Mouse (Mus musculus): ENCODE data around the gene Gm14325.
A peak's percentile ranks its signal among the peaks of the same experiment; 100 is the strongest.
"Not testable (repeated sequence)": the region's sequence is repeated elsewhere in the genome, so short reads cannot be mapped to it uniquely, and the experiment has no call there.

The Gm14325 gene

DNA sequence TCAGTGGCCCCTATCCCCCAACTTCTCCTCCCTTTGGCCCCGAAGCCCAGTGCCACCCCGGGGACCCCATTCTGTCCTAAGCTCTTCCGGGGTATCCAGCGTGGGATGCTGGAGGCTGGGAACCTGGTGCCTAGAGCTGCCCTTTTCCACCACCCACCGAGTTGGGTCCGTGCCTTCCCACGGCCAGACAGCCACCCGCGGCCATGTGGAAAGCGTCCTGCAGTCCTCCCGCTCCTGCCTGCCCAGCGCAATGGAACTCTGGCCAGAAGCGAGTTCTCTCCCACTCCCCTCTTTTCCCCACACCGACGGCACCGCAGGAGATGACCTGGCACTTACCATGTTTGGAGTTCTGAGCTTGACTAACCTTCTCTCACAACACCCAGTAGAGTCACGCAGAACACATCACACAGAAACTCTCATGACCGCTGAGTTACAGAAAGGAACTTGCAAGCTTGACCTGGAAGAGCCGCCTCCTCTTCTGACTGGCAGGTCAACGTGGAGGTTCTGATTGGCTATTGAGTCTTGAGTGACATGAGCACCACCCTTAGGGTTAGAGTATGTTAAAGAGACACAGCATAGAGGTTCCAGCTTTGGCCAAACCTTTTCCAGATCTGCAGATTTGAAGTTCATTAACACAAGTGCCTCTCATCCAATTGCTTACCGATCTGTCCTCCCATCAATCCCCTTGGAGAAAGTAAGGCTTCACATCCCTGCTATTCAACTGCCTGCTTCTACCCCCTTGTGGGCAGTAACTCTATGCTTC is at the start of gene Gm14325:
Gene Gm14325, minus strand, starts transcription at position 436 of the 763 bp plus-strand sequence.
- DNase-seq (ENCODE audit: low spot score) = peak; percentile 93

DNA sequence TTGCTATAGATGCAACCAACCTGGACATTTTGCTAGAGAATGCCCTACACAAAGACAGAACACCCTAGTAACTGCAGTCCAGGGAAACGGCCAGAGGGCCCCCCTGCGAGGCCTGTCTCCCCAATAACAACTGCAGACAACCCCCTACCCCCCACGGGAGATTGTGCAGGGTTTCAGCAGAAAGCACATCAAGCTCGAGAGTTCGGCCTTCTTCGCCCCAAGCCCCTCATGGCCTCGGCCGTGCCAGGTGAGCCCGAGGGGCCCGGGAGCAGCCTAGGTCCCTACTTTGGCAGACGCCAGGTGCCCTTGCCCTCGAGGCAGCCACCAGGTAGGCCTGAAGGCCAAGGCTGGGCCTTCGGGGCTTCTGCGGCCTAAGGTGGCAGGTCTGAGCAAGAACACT is 47.6 kb upstream of the Gm14325 start:
- not testable (repeated sequence) for DNase-seq (ENCODE audit: low spot score)

DNA sequence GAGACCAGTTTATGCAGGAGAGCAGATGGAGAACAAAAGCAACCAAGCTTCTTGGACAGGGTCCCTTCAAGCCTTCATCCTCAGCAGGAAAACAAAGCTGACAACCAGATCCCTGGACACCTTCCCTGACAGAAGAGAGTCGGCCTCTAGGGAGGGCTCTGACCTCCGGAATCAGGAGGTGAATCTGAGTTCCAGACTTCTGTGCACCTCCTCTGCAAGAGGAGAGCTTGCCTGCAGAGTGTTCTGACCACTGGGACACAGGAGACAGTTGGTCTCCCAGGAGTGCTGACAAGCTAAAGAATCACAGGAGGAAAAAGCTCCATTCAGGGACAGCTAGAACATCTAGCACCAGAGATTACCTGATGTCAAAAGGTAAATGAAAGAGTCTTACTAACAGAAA is 22.1 kb upstream of the Gm14325 start:
- not testable (repeated sequence) for DNase-seq (ENCODE audit: low spot score)

GRCm38 (mm10) chr2:177843666-177844065 is 3.5 kb upstream of the Gm14325 start:
- not testable (repeated sequence) for DNase-seq (ENCODE audit: low spot score)

DNA sequence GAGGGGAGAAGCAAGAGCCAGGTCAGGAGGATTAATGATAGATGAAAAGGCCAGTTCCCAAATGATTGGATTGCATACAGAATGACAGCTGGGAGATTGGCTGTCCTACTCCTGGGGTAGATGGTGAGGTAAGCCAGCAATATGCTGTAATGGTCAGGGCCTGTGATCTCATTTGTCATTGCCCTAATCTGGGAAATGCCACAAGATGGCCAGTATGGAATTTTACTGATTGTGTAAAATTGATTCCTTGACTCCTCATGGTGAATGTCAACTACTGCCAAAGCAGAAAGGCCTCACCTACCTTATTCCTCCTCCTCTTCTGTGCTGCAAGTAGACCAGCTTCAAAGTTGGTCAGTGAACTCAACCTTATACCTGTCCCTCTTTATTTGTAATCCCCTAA is 3.4 kb downstream of the Gm14325 start:
- not testable (repeated sequence) for DNase-seq (ENCODE audit: low spot score)

GRCm38 (mm10) chr2:177835733-177836536 is 4.2 kb downstream of the Gm14325 start:
- DNase-seq (ENCODE audit: low spot score) = not testable (repeated sequence)

- DNase-seq (ENCODE audit: low spot score) = not testable (repeated sequence)
These were observed 18.2 kb downstream of the Gm14325 start for GRCm38 (mm10) chr2:177821952-177822351.

DNA sequence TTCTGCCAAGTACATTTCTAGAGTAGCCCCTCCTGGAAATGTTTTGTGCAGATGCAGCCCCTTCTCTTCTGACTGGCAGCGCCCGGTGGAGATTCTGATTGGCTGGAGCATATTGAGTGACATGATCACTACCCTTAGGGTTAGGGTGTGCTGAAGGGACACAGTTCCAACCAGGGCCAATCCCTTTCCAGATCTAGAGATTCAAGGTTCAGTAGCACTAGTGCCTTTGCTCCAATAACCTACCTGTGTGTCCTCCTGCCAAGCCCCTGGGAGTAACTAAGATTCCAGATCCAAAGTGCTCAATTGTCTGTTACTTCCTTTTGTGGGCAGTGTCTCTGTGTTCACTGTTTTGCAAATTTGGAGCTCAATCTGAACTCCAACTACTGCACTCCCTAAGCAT is 34.0 kb downstream of the Gm14325 start:
- not testable (repeated sequence) for DNase-seq (ENCODE audit: low spot score)

DNA sequence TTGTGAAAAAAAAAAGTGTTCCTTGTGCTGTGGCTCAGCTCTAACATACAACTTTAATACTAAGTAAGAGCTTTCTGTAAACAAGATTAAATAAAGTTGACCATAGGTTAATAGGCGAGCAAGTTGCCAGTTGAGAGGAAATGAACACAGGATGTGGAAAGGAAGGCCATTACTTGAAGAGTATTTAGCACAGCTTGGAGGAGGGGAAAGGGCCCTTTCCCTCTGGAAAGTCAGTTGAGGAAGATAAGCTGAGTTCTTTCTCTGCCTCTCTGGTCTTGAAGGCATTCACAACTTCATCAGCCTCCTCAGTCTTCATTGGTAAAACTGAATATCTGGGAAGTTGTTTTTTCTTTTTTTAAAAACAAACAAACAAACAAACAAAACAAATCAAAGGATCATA is 52.8 kb downstream of the Gm14325 start:
- not testable (repeated sequence) for DNase-seq (ENCODE audit: low spot score)

All from adipocyte (in vitro differentiated cells).